In genomic region chr19:13980988-13981630, GRCm38 (mm10) we compare ENCODE assay signal across 8 mouse cellular contexts.
DNase-seq lines count a peak whose midpoint lies in the region; ATAC-seq and TF ChIP-seq lines count a peak whose summit lies in the region.

No protein-coding gene starts in this region.

- DNase-seq in cerebellum, adult 2 months, result peak in 1 of 2 experiments; percentile 28
- DNase-seq in cerebellum, adult 11 months, result no peak
- peak; percentile 36 for DNase-seq in ovary, postnatal 14 days (ENCODE audit: low spot score)
- no peak for DNase-seq in ovary, postnatal 10 days (ENCODE audit: low spot score)
- DNase-seq in embryonic facial prominence, embryonic 14.5 days (ENCODE audit: low spot score), result peak; percentile 40
- peak; percentile 40 for DNase-seq in kidney, postnatal 14 days
- DNase-seq in ovary, adult 18-20 months (ENCODE audit: low spot score), result no peak

- no peaks in the 10 kb centered on the region for H3K27me3 ChIP-seq in cerebellum, adult 2 months (ENCODE audit: control insufficient read depth, insufficient read depth, low read length)
- no peaks in the 10 kb centered on the region; the same call in 1 of the 2 replicates for H3K27me3 ChIP-seq in embryonic facial prominence, embryonic 14.5 days (replicated peaks; ENCODE audit: control insufficient read depth, insufficient read depth, low read length)
- peaks cover 15% of the 10 kb centered on the region for H3K27me3 ChIP-seq in midbrain, embryonic 13.5 days

- H3K27ac ChIP-seq in cerebellum, adult 2 months (ENCODE audit: insufficient read depth, low read length), result no peak overlapping the region
- no peak overlapping the region for H3K27ac ChIP-seq in embryonic facial prominence, embryonic 14.5 days (replicated peaks; ENCODE audit: low read depth, low read length)
- no peak overlapping the region for H3K27ac ChIP-seq in midbrain, embryonic 13.5 days

- no peaks in the 10 kb centered on the region for H3K36me3 ChIP-seq in embryonic facial prominence, embryonic 14.5 days (ENCODE audit: control insufficient read depth, insufficient read depth, low read length)
- H3K36me3 ChIP-seq in midbrain, embryonic 13.5 days, result no peaks in the 10 kb centered on the region

- no peak for ATAC-seq in embryonic facial prominence, embryonic 14.5 days (ENCODE audit: low read depth)
- peak; percentile 91 for ATAC-seq in midbrain, embryonic 13.5 days

- H3K4me2 ChIP-seq in embryonic facial prominence, embryonic 14.5 days (ENCODE audit: low read depth, low read length), result no peak overlapping the region
- no peak overlapping the region for H3K4me2 ChIP-seq in midbrain, embryonic 13.5 days (replicated peaks)

- peak; percentile 28; the same call in 1 of the 2 replicates for TF ChIP-seq CTCF in cerebellum, adult 2 months (IDR thresholded peaks at IDR 0.05; ENCODE audit: borderline replicate concordance, insufficient read depth, low read depth, low read length)

- H3K4me3 ChIP-seq in cerebellum, adult 2 months (replicated peaks; ENCODE audit: insufficient read depth, low read depth, low read length), result no peak overlapping the region
- H3K4me3 ChIP-seq in embryonic facial prominence, embryonic 14.5 days (ENCODE audit: low read depth, low read length), result no peak overlapping the region
- no peak overlapping the region for H3K4me3 ChIP-seq in midbrain, embryonic 13.5 days (replicated peaks)

- no peaks in the 10 kb centered on the region for H3K9me3 ChIP-seq in embryonic facial prominence, embryonic 14.5 days (ENCODE audit: control insufficient read depth, low read length)
- no peaks in the 10 kb centered on the region for H3K9me3 ChIP-seq in midbrain, embryonic 13.5 days

- no peak for TF ChIP-seq POLR2A in cerebellum, adult 2 months (IDR thresholded peaks at IDR 0.05; ENCODE audit: borderline replicate concordance, insufficient read depth, low read length)

- H3K4me1 ChIP-seq in cerebellum, adult 2 months (ENCODE audit: control insufficient read depth, insufficient read depth, low read length), result no peaks in the 10 kb centered on the region
- H3K4me1 ChIP-seq in embryonic facial prominence, embryonic 14.5 days (ENCODE audit: control insufficient read depth, insufficient read depth, low read length), result no peaks in the 10 kb centered on the region
- H3K4me1 ChIP-seq in midbrain, embryonic 13.5 days (replicated peaks), result no peaks in the 10 kb centered on the region

- no peak overlapping the region for H3K9ac ChIP-seq in embryonic facial prominence, embryonic 14.5 days (ENCODE audit: low read depth, low read length)
- H3K9ac ChIP-seq in midbrain, embryonic 13.5 days (replicated peaks), result no peak overlapping the region

- 22% methylated on average over 4 of the region's 4 CpGs for WGBS in cerebellum, adult 2 months
- 19% methylated on average over 4 of the region's 4 CpGs for WGBS in embryonic facial prominence, embryonic 14.5 days
- WGBS in midbrain, embryonic 13.5 days, result 21% methylated on average over 4 of the region's 4 CpGs

Comparison
In these comparisons a context has a peak if more than half of its experiments do, and no peak if none do; other contexts are left out.
1. DNase-seq: peak in ovary, postnatal 14 days (single experiment), embryonic facial prominence, embryonic 14.5 days (single experiment) and kidney, postnatal 14 days (single experiment); none in cerebellum, adult 11 months (single experiment), ovary, postnatal 10 days (single experiment) and ovary, adult 18-20 months (single experiment).